Mouse (Mus musculus) WW6 (cell line): ENCODE results near the gene Hmx3.

Source experiments
- DNase-seq: peaks from one replicate; pipeline ENCODE4 v3.0.0-alpha.2; 2013; ENCODE audit warnings: low read depth, low spot score

Hmx3 gene

GRCm38 (mm10) chr7:131542115-131542871 is at the start of gene Hmx3:
TSS of gene Hmx3 (plus strand) at chr7:131542867.
- DNase-seq = peak; percentile 53

DNA sequence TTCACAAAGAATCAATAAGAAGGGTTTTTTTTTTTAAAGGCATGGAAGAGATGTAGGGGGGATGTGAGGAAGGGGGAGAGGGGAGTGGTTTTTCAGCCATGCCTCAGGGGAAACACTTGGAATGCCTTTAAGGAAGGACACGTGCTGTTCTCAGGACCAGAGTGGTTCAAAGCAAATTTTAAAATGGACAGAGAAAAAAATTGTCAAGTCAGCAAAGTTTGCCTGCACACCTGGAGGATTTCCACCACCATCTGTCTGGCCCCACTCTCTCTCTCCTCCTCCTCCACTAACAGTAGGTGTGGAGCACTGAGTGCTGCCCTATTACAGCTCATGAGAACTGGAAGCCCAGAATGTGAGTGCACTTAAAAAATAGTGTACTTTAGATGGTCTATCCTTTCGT is 38.9 kb upstream of the Hmx3 start:
- DNase-seq = no peak

GRCm38 (mm10) chr7:131539979-131540378 is 2.7 kb upstream of the Hmx3 start:
- no peak for DNase-seq

GRCm38 (mm10) chr7:131541184-131542114 is 1.2 kb upstream of the Hmx3 start:
- DNase-seq = no peak

- DNase-seq = no peak
Measured at GRCm38 (mm10) chr7:131542872-131543622, 380 bp downstream of the Hmx3 start.

GRCm38 (mm10) chr7:131543623-131544481 is 1.2 kb downstream of the Hmx3 start:
- no peak for DNase-seq

- DNase-seq = no peak
Measured at GRCm38 (mm10) chr7:131544871-131545270, 2.2 kb downstream of the Hmx3 start.

DNA sequence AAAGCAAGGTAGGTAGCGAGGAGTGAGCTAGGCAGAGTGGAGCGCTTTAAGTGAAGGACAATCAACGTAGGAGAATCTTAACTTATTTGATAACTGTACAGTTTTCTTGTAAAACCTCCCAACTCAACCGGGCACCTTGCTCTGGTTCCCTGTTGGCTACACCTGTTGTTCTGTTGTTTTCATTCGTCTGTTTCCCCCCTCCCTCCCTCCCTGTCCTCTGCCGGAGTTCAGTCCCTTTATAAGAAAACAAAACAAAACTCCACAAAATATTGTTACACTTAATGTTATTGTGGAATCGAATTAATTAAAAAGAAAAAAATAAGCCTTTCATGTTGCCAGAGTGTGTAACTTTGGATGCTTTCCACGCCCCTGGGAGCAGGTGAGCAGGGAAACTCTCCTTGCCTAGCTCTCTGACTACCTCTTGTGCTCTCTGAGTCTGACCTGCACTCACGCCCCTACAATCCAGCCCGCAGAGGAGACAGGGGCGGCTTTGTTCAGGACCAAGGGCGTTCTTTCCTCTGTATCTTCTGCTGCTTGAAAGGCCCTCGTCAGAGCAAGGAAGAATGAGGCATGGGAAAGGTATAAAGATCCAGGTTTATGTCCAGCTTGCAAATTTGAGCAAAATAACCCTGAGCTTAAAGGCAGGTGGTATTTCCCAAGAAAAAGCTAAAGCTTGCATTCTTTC is 3.2 kb downstream of the Hmx3 start:
- no peak for DNase-seq

GRCm38 (mm10) chr7:131546423-131546822 is 3.8 kb downstream of the Hmx3 start:
- DNase-seq = no peak

DNA sequence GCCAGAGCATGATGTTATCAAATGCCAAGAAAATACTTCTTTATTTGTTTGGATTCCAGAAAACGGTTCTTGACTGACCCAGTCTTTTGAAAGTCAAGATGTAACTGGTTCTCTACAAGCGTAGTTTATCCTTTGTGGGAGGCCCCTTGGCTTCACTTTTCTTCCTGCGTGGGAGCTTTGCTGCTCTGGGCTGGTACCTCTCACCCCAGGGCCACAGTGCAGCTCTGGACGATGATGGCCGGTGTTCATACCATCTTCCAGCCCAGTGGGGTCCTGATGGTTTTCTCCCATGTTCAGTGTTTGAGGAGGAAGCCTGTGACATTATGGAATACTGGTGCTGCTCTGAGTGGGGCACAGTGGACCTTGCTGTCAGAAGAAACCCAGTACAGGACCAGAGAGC is 4.8 kb downstream of the Hmx3 start:
- DNase-seq = no peak

GRCm38 (mm10) chr7:131548473-131548872 is 5.8 kb downstream of the Hmx3 start, which contains the start of gene Hmx2:
TSS of gene Hmx2 (plus strand) at chr7:131548773.
- no peak for DNase-seq

- no peak for DNase-seq
Measured at GRCm38 (mm10) chr7:131551471-131551870, 8.8 kb downstream of the Hmx3 start.

DNA sequence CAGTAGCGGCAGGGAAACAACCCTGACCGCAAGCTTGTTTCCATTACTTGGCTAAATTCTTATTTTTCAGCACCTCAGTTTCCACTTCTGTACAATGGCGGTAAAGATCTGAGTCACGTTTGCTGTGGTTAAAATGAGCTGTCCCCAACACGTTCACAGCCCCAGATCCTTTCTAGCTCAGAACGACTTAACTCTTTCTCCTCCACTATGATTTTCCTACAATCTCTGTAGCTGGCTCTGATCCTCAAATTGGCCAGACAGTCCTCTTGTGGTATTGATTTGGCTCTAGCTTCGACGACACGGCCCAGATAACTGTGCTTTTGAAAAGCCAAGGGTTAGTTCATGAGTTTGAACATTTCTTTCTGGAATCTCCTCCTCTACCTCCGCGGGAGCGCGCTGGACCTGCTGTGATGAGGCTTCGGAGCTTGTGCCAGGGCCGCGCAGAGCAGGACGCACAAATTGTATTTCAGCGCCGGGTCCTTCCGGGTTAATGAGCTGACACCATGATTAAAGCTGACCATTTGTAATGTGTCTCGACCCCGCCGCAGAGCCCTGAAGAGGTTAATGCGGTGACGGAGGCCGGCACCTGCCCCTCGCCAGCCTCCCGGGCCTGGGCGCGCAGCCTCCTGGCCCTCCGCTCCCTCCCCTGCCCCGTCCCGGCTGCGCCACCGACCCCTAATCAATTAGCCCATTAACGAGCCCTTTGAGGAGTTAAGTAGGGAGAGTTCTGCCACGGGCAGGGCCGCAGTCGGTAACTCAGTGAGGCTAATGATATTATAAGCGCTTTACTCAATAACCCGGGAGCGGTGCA is 9.5 kb downstream of the Hmx3 start:
- DNase-seq = no peak

- DNase-seq = no peak
Measured at GRCm38 (mm10) chr7:131552781-131553180, 10.1 kb downstream of the Hmx3 start.

DNA sequence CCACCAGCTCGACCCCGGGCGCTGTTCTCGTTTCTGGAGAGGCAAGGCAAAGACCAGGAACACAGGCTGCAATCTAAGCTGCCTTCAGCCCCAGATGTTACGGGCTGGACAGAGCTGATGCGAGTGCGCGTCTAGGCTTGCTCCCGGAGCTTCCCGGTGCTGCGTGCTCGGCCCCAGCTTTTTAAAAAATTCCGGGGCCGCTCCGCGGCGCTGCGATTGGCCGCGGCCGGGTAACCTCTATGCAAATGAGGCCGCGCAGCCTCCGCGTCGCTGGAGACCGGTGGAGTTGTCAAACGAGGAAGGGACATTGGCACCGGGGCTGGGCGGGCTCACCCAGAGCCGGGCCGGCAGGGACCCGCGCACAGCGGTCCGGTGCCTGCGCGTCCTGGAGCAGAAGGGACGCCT is 11.1 kb downstream of the Hmx3 start:
- peak; percentile 49 for DNase-seq

GRCm38 (mm10) chr7:131554341-131555180 is 11.9 kb downstream of the Hmx3 start:
- no peak for DNase-seq

DNA sequence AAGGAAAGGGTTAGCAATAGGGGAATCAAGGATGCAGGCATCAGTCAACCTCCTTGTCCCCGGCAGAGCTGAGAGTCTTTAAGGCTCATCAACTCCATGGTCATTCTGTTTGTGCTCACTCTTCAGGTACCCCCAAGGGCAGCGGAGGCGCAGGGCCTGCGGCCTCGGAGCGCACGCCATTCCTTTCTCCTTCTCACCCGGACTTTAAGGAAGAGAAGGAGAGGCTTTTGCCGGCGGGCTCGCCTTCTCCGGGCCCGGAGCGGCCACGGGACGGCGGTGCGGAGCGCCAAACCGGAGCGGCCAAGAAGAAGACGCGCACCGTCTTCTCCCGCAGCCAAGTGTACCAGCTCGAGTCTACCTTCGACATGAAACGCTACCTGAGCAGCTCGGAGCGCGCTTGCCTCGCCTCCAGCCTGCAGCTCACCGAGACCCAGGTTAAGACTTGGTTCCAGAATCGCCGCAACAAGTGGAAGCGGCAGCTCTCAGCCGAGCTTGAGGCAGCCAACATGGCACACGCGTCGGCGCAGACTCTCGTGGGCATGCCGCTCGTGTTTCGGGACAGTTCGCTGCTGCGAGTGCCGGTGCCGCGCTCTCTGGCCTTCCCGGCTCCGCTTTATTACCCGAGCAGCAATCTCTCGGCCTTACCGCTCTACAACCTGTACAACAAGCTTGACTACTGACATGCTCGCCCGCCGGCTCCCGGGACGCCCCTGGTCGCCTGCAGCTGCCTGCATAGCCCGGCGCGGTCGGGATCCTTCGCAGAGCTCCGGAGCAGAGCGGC is 12.8 kb downstream of the Hmx3 start:
- DNase-seq = no peak

DNA sequence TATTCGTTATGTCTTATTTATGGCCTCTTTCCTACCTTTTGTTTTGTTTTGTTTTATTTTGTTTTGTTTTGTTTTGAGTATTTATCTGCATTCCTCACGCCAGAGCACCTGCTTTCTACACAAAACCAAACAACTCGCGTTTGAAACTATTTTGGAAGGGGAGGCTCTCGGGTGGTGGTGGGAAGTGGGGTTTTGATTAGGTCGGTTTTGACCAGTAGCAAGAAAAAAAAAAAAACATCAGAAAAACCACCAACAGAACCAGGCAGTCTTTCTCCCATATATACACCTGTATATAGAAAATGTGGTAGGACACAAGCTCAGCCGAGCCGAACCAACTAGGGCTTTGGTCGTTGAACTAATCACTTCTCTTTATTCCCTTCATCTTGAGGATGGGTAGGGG is 13.4 kb downstream of the Hmx3 start:
- DNase-seq = no peak
